Mouse (Mus musculus): ENCODE results near the gene Hsbp1. TPM values are rescaled to one million over a fixed set of nuclear protein-coding genes. Genes with fewer than 3 reads are reported as not detected.
A peak's percentile ranks its signal among the peaks of the same experiment; 100 is the strongest.
"Not testable (repeated sequence)": the region's sequence is repeated elsewhere in the genome, so short reads cannot be mapped to it uniquely, and the experiment has no call there.

The Hsbp1 gene
- 100 to 1,000 TPM; 131 to 132 TPM for total RNA-seq (2021)
- long read RNA-seq, experiment 1, transcript Hsbp1-201 (4 exons, 1,208 nt): major isoform, 331 of 347 reads
- long read RNA-seq, experiment 1, partial matches to known transcripts: 9 of 347 reads
- long read RNA-seq, experiment 1, other reads (novel, unspliced or antisense): 1 of 347 reads
- long read RNA-seq, experiment 2, transcript Hsbp1-201 (4 exons, 1,208 nt): major isoform, 332 of 351 reads
- long read RNA-seq, experiment 2, transcript Hsbp1-202 (5 exons, 638 nt): minor isoform, 5 of 351 reads
- long read RNA-seq, experiment 2, partial matches to known transcripts: 1 of 351 reads
- long read RNA-seq, experiment 2, other reads (novel, unspliced or antisense): 11 of 351 reads

- peak; percentile 96 to 97 for DNase-seq
- intact Hi-C loops (cut with DNase I): no loop called here
Observed at GRCm38 (mm10) chr8:119344190-119344856, at the start of gene Hsbp1. TSS of gene Hsbp1 (plus strand) at chr8:119344488.

GRCm38 (mm10) chr8:119295477-119295876 is 48.8 kb upstream of the Hsbp1 start:
- no peak for DNase-seq
- intact Hi-C loops (cut with DNase I): no loop called here

GRCm38 (mm10) chr8:119297752-119298151 is 46.5 kb upstream of the Hsbp1 start:
- intact Hi-C loops (cut with DNase I): loop anchor here (2.0 kb wide), 1 partner anchor 73 kb away; no protein-coding TSS in a partner anchor
- DNase-seq: peak in 1 of 2 experiments; percentile 33

GRCm38 (mm10) chr8:119300335-119300734 is 44.0 kb upstream of the Hsbp1 start:
- DNase-seq: no peak
- intact Hi-C loops (cut with DNase I): no loop called here

GRCm38 (mm10) chr8:119304196-119304595 is 40.1 kb upstream of the Hsbp1 start:
- intact Hi-C loops (cut with DNase I): no loop called here
- no peak for DNase-seq

GRCm38 (mm10) chr8:119311412-119311811 is 32.9 kb upstream of the Hsbp1 start:
- DNase-seq: no peak
- intact Hi-C loops (cut with DNase I): loop anchor here (5.0 kb wide), 1 partner anchor 76 kb away; no protein-coding TSS in a partner anchor

- no peak for DNase-seq
- intact Hi-C loops (cut with DNase I): no loop called here
Observed at GRCm38 (mm10) chr8:119323215-119323614, 21.1 kb upstream of the Hsbp1 start.

GRCm38 (mm10) chr8:119339546-119339945 is 4.7 kb upstream of the Hsbp1 start:
- intact Hi-C loops (cut with DNase I): no loop called here
- DNase-seq: no peak

- intact Hi-C loops (cut with DNase I): no loop called here
- no peak for DNase-seq
Observed at GRCm38 (mm10) chr8:119343606-119344005, 682 bp upstream of the Hsbp1 start.

- DNase-seq: no peak
- intact Hi-C loops (cut with DNase I): loop anchor here (5.0 kb wide), 1 partner anchor 42 kb away; no protein-coding TSS in a partner anchor
Observed at GRCm38 (mm10) chr8:119345029-119345682, 868 bp downstream of the Hsbp1 start.

GRCm38 (mm10) chr8:119345683-119346075 is 1.4 kb downstream of the Hsbp1 start:
- DNase-seq: no peak
- intact Hi-C loops (cut with DNase I): loop anchor here (5.0 kb wide), 1 partner anchor 42 kb away; no protein-coding TSS in a partner anchor

- no peak for DNase-seq
- intact Hi-C loops (cut with DNase I): no loop called here
Observed at GRCm38 (mm10) chr8:119351647-119352046, 7.4 kb downstream of the Hsbp1 start.

- intact Hi-C loops (cut with DNase I): no loop called here
- DNase-seq: no peak
Observed at GRCm38 (mm10) chr8:119352977-119353658, 8.8 kb downstream of the Hsbp1 start.

- intact Hi-C loops (cut with DNase I): no loop called here
- DNase-seq: no peak
Observed at GRCm38 (mm10) chr8:119353659-119354023, 9.4 kb downstream of the Hsbp1 start.

GRCm38 (mm10) chr8:119356631-119357030 is 12.3 kb downstream of the Hsbp1 start:
- DNase-seq; intact Hi-C loops (cut with DNase I): not testable (repeated sequence)

GRCm38 (mm10) chr8:119358175-119358574 is 13.9 kb downstream of the Hsbp1 start:
- intact Hi-C loops (cut with DNase I): no loop called here
- no peak for DNase-seq

GRCm38 (mm10) chr8:119358836-119359235 is 14.5 kb downstream of the Hsbp1 start:
- DNase-seq: peak; percentile 44 to 48
- intact Hi-C loops (cut with DNase I): no loop called here

GRCm38 (mm10) chr8:119360686-119361295 is 16.5 kb downstream of the Hsbp1 start:
- intact Hi-C loops (cut with DNase I): no loop called here
- DNase-seq: no peak

- intact Hi-C loops (cut with DNase I); DNase-seq: not testable (repeated sequence)
Observed at GRCm38 (mm10) chr8:119374716-119375115, 30.4 kb downstream of the Hsbp1 start.

GRCm38 (mm10) chr8:119378476-119378875 is 34.2 kb downstream of the Hsbp1 start:
- DNase-seq: no peak
- intact Hi-C loops (cut with DNase I): no loop called here
